Mouse (Mus musculus): ENCODE data around the gene Mybbp1a. TPM values are rescaled to one million over a fixed set of nuclear protein-coding genes. Genes with fewer than 3 reads are reported as not detected.
A peak's percentile ranks its signal among the peaks of the same experiment; 100 is the strongest.

Gene Mybbp1a
- total and polyA plus RNA-seq, 2 experiments from 2014 or later: 38.0 to 52.4 TPM

GRCm38 (mm10) chr11:72494046-72494988, 53.2 kb downstream of the Mybbp1a start:
- 46% methylated on average over 8 of the region's 8 CpGs for WGBS

GRCm38 (mm10) chr11:72496066-72496465, 54.9 kb downstream of the Mybbp1a start:
- Histone ChIP-seq H3K4me2 (ENCODE audit: low read depth) (no peak overlapping the region), H3K4me1 (ENCODE audit: insufficient read depth) (no peaks in the 10 kb centered on the region), H3K36me3 (ENCODE audit: insufficient read depth) (no peaks in the 10 kb centered on the region), H3K27ac (ENCODE audit: low read depth, low read length) (no peak overlapping the region), H3K9ac (no peak overlapping the region), H3K27me3 (ENCODE audit: insufficient read depth, low read length) (no peaks in the 10 kb centered on the region), H3K4me3 (ENCODE audit: low read depth, low read length) (no peak overlapping the region), H3K9me3 (ENCODE audit: low read length) (no peaks in the 10 kb centered on the region)
- no peak for TF ChIP-seq CTCF (IDR thresholded peaks at IDR 0.05; ENCODE audit: low read depth)
- no peak for ATAC-seq
- WGBS: 48% methylated on average over 3 of the region's 3 CpGs
- DNase-seq: no peak

More at GRCm38 (mm10) chr11:72494046-72494988, 53.2 kb downstream of the Mybbp1a start:
- ATAC-seq: no peak
- no peaks in the 10 kb centered on the region for H3K9me3 ChIP-seq (ENCODE audit: low read length)
- no peaks in the 10 kb centered on the region for H3K27me3 ChIP-seq (ENCODE audit: insufficient read depth, low read length)
- H3K4me2 ChIP-seq (ENCODE audit: low read depth): no peak overlapping the region
- no peak overlapping the region for H3K4me3 ChIP-seq (ENCODE audit: low read depth, low read length)
- no peaks in the 10 kb centered on the region for H3K4me1 ChIP-seq (ENCODE audit: insufficient read depth)
- H3K9ac ChIP-seq: no peak overlapping the region
- no peak for DNase-seq
- no peak overlapping the region for H3K27ac ChIP-seq (ENCODE audit: low read depth, low read length)
- no peak for TF ChIP-seq CTCF (IDR thresholded peaks at IDR 0.05; ENCODE audit: low read depth)
- no peaks in the 10 kb centered on the region for H3K36me3 ChIP-seq (ENCODE audit: insufficient read depth)

GRCm38 (mm10) chr11:72496775-72497174, 55.6 kb downstream of the Mybbp1a start:
- ATAC-seq (peak; percentile 7; the same call in 1 of the 2 replicates), DNase-seq (no peak)
- Histone ChIP-seq H3K4me2 (ENCODE audit: low read depth) (no peak overlapping the region), H3K27me3 (ENCODE audit: insufficient read depth, low read length) (no peaks in the 10 kb centered on the region), H3K4me1 (ENCODE audit: insufficient read depth) (no peaks in the 10 kb centered on the region), H3K9ac (no peak overlapping the region), H3K4me3 (ENCODE audit: low read depth, low read length) (no peak overlapping the region), H3K27ac (ENCODE audit: low read depth, low read length) (no peak overlapping the region), H3K9me3 (ENCODE audit: low read length) (no peaks in the 10 kb centered on the region), H3K36me3 (ENCODE audit: insufficient read depth) (no peaks in the 10 kb centered on the region)
- whole genome bisulfite sequencing: 70% methylated on average over 1 of the region's 1 CpGs
- no peak for TF ChIP-seq CTCF (IDR thresholded peaks at IDR 0.05; ENCODE audit: low read depth)

- Histone ChIP-seq H3K36me3 (ENCODE audit: insufficient read depth) (no peaks in the 10 kb centered on the region), H3K4me2 (ENCODE audit: low read depth) (no peak overlapping the region), H3K4me1 (ENCODE audit: insufficient read depth) (no peaks in the 10 kb centered on the region), H3K27me3 (ENCODE audit: insufficient read depth, low read length) (no peaks in the 10 kb centered on the region; the same call in 1 of the 2 replicates), H3K9ac (no peak overlapping the region), H3K4me3 (ENCODE audit: low read depth, low read length) (no peak overlapping the region), H3K27ac (ENCODE audit: low read depth, low read length) (no peak overlapping the region), H3K9me3 (ENCODE audit: low read length) (no peaks in the 10 kb centered on the region)
- no peak for TF ChIP-seq CTCF (IDR thresholded peaks at IDR 0.05; ENCODE audit: low read depth)
- peak; percentile 55; the same call in 1 of the 2 replicates for ATAC-seq
- 22% methylated on average over 4 of the region's 4 CpGs for WGBS
- no peak for DNase-seq
Observed at GRCm38 (mm10) chr11:72497367-72497766, 56.2 kb downstream of the Mybbp1a start.

GRCm38 (mm10) chr11:72500139-72500538, 59.0 kb downstream of the Mybbp1a start:
- WGBS: 86% methylated on average over 4 of the region's 4 CpGs
- DNase-seq: no peak
- Histone ChIP-seq H3K4me2 (ENCODE audit: low read depth) (no peak overlapping the region), H3K27ac (ENCODE audit: low read depth, low read length) (no peak overlapping the region), H3K9me3 (ENCODE audit: low read length) (no peaks in the 10 kb centered on the region), H3K9ac (no peak overlapping the region), H3K4me3 (ENCODE audit: low read depth, low read length) (no peak overlapping the region), H3K27me3 (ENCODE audit: insufficient read depth, low read length) (no peaks in the 10 kb centered on the region; the same call in 1 of the 2 replicates), H3K4me1 (ENCODE audit: insufficient read depth) (no peaks in the 10 kb centered on the region), H3K36me3 (ENCODE audit: insufficient read depth) (no peaks in the 10 kb centered on the region)
- ATAC-seq: no peak
- TF ChIP-seq CTCF (IDR thresholded peaks at IDR 0.05; ENCODE audit: low read depth): no peak

Other genes with a start within 250 kb of the Mybbp1a start
- 3.3 and 3.6 TPM in 2 replicates for gene Gm43951, start 234.5 kb upstream of the Mybbp1a start, total RNA-seq (2014; rRNA removed)
- 0.33 and 0.62 TPM in 2 replicates for gene Gm43951, start 234.5 kb upstream of the Mybbp1a start, polyA plus RNA-seq (2015; fragmentation: Nextera tagmentation; extraction: Ambion mirVana)
- gene 4933427D14Rik, start 233.9 kb upstream of the Mybbp1a start, total RNA-seq (2014; rRNA removed): 23.2 and 28.0 TPM in 2 replicates
- 11.1 TPM in 2 replicates for gene 4933427D14Rik, start 233.9 kb upstream of the Mybbp1a start, polyA plus RNA-seq (2015; fragmentation: Nextera tagmentation; extraction: Ambion mirVana)
- 61.3 and 78.8 TPM in 2 replicates for gene Txndc17, start 233.8 kb upstream of the Mybbp1a start, total RNA-seq (2014; rRNA removed)
- gene Txndc17, start 233.8 kb upstream of the Mybbp1a start, polyA plus RNA-seq (2015; fragmentation: Nextera tagmentation; extraction: Ambion mirVana): 114 and 134 TPM in 2 replicates
- 24.1 and 33.0 TPM in 2 replicates for gene Med31, start 225.8 kb upstream of the Mybbp1a start, total RNA-seq (2014; rRNA removed)
- gene Med31, start 225.8 kb upstream of the Mybbp1a start, polyA plus RNA-seq (2015; fragmentation: Nextera tagmentation; extraction: Ambion mirVana): 43.4 and 43.9 TPM in 2 replicates
- gene Slc13a5, start 174.1 kb upstream of the Mybbp1a start, total RNA-seq (2014; rRNA removed): 3.8 and 4.7 TPM in 2 replicates
- gene Slc13a5, start 174.1 kb upstream of the Mybbp1a start, polyA plus RNA-seq (2015; fragmentation: Nextera tagmentation; extraction: Ambion mirVana): 4.0 and 4.1 TPM in 2 replicates
- gene Xaf1, start 139.7 kb upstream of the Mybbp1a start, total RNA-seq (2014; rRNA removed): 0.77 and 3.1 TPM in 2 replicates
- 4.3 and 4.8 TPM in 2 replicates for gene Xaf1, start 139.7 kb upstream of the Mybbp1a start, polyA plus RNA-seq (2015; fragmentation: Nextera tagmentation; extraction: Ambion mirVana)
- gene Fbxo39, start 126.9 kb upstream of the Mybbp1a start, total RNA-seq (2014; rRNA removed): not detected in 2 replicates
- not detected in 2 replicates for gene Fbxo39, start 126.9 kb upstream of the Mybbp1a start, polyA plus RNA-seq (2015; fragmentation: Nextera tagmentation; extraction: Ambion mirVana)
- gene Tekt1, start 78.9 kb upstream of the Mybbp1a start, total RNA-seq (2014; rRNA removed): 10.5 and 13.1 TPM in 2 replicates
- 8.6 and 12.4 TPM in 2 replicates for gene Tekt1, start 78.9 kb upstream of the Mybbp1a start, polyA plus RNA-seq (2015; fragmentation: Nextera tagmentation; extraction: Ambion mirVana)
- gene Smtnl2, start 29.6 kb upstream of the Mybbp1a start, total RNA-seq (2014; rRNA removed): 9.7 and 10.4 TPM in 2 replicates
- gene Smtnl2, start 29.6 kb upstream of the Mybbp1a start, polyA plus RNA-seq (2015; fragmentation: Nextera tagmentation; extraction: Ambion mirVana): 8.4 and 10.2 TPM in 2 replicates
- not detected in 2 replicates for gene Ggt6, start 5.8 kb upstream of the Mybbp1a start, total RNA-seq (2014; rRNA removed)
- not detected in 2 replicates for gene Ggt6, start 5.8 kb upstream of the Mybbp1a start, polyA plus RNA-seq (2015; fragmentation: Nextera tagmentation; extraction: Ambion mirVana)
- 38.8 and 40.1 TPM in 2 replicates for gene Spns2, start 48.5 kb downstream of the Mybbp1a start, total RNA-seq (2014; rRNA removed)
- gene Spns2, start 48.5 kb downstream of the Mybbp1a start, polyA plus RNA-seq (2015; fragmentation: Nextera tagmentation; extraction: Ambion mirVana): 6.5 and 6.7 TPM in 2 replicates
- 0.15 TPM in 1 of 2 replicates, not detected in the other for gene Spns3, start 109.2 kb downstream of the Mybbp1a start, total RNA-seq (2014; rRNA removed)
- 0.06 and 0.07 TPM in 2 replicates for gene Spns3, start 109.2 kb downstream of the Mybbp1a start, polyA plus RNA-seq (2015; fragmentation: Nextera tagmentation; extraction: Ambion mirVana)
- gene Ube2g1, start 165.9 kb downstream of the Mybbp1a start, total RNA-seq (2014; rRNA removed): 56.4 and 61.2 TPM in 2 replicates
- 76.8 and 82.1 TPM in 2 replicates for gene Ube2g1, start 165.9 kb downstream of the Mybbp1a start, polyA plus RNA-seq (2015; fragmentation: Nextera tagmentation; extraction: Ambion mirVana)
- gene Ankfy1, start 248.7 kb downstream of the Mybbp1a start, total RNA-seq (2014; rRNA removed): 39.7 and 55.8 TPM in 2 replicates
- gene Ankfy1, start 248.7 kb downstream of the Mybbp1a start, polyA plus RNA-seq (2015; fragmentation: Nextera tagmentation; extraction: Ambion mirVana): 9.8 and 15.7 TPM in 2 replicates

Measured in forebrain, postnatal 0 days (tissue).